Mouse (Mus musculus): ENCODE data around the gene Lrrfip2. TPM values are rescaled to one million over a fixed set of nuclear protein-coding genes. Genes with fewer than 3 reads are reported as not detected.

Gene Lrrfip2
- polyA plus RNA-seq, 3 experiments from 2014 or later = 8.4 to 17.2 (median 17.0) TPM

- peak; percentile 37 for ATAC-seq
Observed at GRCm38 (mm10) chr9:111118252-111118890, 979 bp downstream of the Lrrfip2 start.

DNA sequence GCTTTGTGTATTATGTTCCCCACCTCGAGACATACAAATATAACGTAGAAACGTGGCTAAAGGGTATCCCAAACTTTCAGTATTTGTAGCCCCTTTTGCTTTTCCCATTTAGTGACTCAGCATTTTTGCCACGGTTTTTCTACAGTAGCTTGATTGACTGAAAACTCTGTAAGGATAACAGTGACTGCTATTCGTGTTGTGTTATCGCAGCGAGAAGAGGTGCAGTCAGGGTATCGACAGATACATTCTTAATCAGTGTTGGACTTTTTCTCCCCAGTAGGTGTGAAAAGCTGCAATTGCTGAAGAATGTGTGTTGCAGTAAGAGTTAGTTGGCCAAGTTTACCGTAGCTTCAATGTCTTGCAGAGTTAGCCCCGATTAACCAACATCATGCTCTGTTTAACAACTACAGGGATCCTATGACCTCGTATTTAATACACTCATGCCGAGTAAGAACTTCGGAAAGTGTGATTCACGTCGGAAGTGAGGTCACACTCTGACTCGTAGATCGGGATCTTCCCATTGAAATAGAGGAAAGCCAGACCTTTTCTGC is 1.6 kb downstream of the Lrrfip2 start:
- no peak for ATAC-seq

GRCm38 (mm10) chr9:111122446-111122845 is 5.1 kb downstream of the Lrrfip2 start:
- ATAC-seq = no peak

GRCm38 (mm10) chr9:111123336-111123735 is 5.9 kb downstream of the Lrrfip2 start:
- ATAC-seq = no peak

- ATAC-seq = no peak
Observed at GRCm38 (mm10) chr9:111124440-111124839, 7.0 kb downstream of the Lrrfip2 start.

DNA sequence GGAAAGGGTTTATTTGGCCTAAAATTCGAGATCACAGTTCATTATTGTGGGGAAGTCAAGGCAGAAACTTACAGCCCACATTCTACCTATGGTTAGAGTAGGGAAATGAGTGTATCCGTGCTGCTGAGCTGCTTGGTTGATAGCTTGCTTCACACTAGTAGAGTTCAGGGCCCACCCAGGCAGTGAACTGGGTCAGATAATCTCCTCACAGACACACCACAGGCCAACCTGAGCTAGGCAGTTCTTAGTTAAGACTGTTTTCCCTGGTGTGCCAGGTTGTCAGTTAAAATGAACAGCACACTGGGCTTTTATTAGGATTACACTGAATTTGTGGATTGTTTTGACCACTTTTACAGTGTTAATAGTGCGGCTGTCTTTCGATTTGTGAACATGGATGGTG is 9.3 kb downstream of the Lrrfip2 start:
- ATAC-seq = no peak

DNA sequence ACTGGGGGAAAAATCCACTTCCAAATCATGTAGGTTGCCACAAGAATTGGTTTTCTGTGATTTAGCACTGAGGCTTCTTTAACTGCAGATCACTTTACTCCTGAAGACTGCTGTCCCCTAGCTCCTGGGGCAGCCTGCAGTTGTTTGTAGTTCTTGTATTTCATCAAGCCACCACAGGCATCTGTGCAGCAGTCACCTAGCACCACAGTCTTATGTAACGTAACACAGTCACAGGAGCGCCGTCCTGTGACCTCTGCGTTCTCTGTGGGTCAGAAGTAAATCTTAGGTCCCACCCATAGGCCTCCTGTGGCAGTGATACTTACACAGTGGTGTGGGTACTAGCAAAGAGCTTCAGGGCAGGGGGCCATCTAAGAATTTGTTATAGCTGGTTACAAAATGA is 10.4 kb downstream of the Lrrfip2 start:
- no peak for ATAC-seq

- no peak for ATAC-seq
Observed at GRCm38 (mm10) chr9:111130126-111130525, 12.7 kb downstream of the Lrrfip2 start.

DNA sequence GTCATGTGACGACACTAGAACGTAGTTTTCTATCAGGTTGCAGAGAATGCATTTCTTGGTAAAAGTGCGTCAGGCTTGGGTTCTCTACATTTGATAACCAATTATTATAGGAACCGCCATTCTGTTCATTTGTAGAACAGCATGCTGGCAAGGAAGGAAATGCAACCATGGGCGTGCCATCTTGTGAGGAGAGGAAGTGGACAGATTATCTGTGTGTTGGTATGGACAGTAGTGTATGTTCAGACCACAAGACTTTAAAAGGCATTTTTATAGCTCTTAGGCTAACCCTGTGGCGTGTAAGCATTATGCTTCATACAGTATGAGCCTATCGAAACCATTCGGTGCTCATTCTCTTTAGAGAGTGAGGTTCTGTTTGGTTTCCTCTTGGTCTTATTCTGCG is 20.8 kb downstream of the Lrrfip2 start:
- ATAC-seq = no peak

DNA sequence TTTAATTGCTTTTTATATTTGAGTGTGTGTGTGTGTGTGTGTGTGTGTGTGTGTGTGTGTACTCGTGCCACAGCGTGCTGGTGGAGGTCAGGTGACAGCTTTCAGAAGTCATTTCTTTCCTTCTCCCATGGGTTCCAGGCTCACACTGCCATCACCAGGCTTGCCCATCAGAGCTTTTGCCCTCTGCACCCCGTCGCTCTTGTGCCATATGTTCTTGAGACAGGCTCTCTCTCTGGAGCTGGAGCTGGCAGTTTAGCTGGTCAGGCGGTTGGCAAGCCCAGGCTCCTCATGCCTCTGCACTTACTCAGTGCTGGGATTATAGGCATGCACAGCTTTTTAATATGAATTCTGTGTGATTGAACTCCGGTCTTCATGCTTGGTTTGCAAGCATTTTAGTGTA is 25.3 kb downstream of the Lrrfip2 start:
- ATAC-seq = no peak

GRCm38 (mm10) chr9:111143387-111143786 is 26.0 kb downstream of the Lrrfip2 start:
- ATAC-seq = no peak

DNA sequence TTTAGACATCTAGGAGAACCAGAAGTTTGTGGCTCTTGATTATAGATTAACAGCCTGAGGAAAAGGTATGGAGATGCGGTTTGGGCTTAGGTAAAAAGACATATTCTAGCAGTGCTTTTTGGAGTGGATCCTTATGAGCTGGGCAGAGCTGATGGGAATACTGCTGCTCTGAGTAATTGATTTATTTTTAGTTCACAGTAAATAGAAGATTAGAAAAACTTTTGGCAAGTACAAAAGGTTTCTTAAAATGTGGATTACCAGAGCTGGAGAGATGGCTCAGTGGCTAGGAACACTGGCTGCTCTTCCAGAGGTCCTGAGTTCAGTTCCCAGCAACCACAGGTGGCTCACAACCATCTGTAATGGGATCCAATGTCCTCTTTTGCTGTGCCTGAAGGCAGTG is 27.3 kb downstream of the Lrrfip2 start:
- ATAC-seq = no peak

DNA sequence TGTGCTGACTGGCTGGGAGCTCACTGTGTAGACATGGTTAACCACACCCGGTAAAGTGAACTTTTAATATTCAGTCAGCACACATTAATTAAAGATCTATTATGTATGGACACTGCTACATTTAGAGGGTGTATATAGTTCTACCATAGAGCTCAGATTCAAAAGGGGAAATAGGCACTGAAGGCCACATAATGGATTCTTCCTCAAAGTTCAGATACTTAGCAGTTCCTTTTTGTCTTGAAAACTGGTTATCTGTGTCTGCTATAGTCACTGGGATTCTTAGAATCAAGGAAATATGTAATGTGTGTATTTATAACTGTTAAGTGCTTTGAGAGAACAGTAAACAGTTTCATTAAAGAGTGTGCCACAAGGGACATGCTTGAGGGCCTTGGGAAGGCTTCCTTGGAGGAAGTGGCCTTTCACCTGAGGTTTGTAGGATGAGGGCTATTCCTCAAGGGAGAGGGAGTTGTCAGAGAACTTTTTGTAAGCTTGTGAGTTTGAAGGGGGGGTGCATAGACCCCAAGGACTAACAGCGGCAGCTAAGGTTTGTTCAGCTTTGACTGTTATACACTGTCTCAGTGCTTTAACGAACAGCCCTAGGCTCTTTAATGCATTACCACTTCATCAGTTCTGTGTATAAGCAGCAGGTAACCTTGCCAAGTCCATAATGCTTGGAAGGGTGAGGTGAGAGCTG is 28.3 kb downstream of the Lrrfip2 start:
- no peak for ATAC-seq

GRCm38 (mm10) chr9:111146216-111146798 is 28.9 kb downstream of the Lrrfip2 start:
- peak; percentile 59 for ATAC-seq

GRCm38 (mm10) chr9:111148006-111148405 is 30.6 kb downstream of the Lrrfip2 start:
- peak; percentile 29 for ATAC-seq

- no peak for ATAC-seq
Observed at GRCm38 (mm10) chr9:111148414-111148813, 31.0 kb downstream of the Lrrfip2 start.

- ATAC-seq = no peak
Observed at GRCm38 (mm10) chr9:111149188-111149945, 32.0 kb downstream of the Lrrfip2 start.

DNA sequence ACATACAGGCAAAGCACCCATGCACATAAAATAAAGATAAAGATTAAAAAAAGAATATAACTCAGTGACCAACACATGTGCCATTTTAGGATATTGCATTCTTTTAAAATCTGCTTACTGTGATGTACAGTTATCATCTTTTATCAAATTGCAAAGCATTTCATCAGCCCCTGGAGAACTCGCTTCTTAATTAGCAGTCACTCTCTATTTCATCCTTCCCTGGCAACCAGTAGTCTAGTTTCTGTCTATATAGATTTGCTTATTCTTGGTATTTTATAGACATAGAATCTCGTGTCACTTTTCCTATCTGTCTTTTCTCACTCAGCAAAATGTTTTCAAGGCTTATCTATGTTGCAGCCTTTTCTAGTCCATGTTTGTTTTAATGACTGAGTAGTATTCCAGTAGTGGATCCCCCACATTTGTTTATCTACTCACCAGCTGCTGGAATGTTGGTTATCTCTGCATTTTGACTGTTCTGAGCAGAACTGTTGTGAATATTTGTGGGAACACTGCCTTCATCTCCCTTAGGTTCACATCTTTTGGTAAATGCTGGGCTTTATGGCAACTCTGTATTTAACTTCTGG is 35.0 kb downstream of the Lrrfip2 start:
- ATAC-seq = no peak

DNA sequence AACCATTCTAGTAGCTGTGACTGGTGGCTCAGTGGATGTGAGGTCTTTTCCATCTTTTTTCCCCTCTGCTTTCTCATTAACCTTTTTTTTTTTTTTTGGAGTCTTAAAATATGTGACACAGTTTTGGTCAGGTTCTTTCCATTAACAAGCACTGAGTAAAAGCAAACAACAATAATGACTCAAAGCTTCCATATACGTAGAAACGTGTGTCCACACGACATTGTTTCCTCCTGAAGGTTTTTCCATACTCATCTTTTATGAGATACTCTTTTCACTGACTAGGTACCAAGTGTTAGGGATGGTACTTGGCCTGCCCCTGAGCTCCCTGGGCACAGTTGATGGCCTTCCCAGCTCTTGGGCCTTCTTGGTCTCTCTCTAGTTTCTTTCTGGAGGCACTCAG is 35.6 kb downstream of the Lrrfip2 start:
- ATAC-seq = peak; percentile 51

DNA sequence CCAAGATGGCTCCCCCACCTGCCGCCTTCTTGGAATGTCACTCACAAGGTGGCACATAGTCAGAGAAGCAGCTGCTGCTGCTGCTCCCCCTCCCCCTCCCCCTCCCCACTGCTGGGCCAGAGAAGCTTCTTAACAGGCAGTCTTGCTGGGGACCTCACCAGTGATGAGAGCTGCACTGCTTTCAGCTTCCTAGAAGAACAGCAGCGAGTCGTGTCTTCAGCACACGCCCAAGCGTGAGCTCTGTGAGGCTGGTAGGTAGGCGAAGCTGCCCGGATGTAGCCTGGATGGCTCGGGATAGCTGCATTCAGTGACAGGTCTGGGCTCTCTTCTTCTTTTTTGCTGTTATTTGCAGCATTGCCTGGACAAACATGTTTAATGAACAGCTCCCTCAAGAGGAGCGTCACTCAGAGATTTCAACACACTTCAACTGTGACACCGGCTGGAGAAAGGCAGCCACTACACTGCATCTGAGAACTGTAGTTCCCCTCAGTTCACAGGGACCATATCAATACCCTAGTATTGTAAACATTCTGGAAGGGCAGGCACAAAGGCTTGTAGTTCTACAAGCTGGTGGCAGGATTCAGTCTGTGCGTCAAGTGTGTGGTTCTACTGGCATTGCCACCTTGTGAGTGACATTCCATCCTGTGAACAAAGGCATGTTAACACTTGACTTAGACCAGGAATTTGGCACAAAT is 38.5 kb downstream of the Lrrfip2 start:
- no peak for ATAC-seq

GRCm38 (mm10) chr9:111159562-111159961 is 42.2 kb downstream of the Lrrfip2 start:
- no peak for ATAC-seq

DNA sequence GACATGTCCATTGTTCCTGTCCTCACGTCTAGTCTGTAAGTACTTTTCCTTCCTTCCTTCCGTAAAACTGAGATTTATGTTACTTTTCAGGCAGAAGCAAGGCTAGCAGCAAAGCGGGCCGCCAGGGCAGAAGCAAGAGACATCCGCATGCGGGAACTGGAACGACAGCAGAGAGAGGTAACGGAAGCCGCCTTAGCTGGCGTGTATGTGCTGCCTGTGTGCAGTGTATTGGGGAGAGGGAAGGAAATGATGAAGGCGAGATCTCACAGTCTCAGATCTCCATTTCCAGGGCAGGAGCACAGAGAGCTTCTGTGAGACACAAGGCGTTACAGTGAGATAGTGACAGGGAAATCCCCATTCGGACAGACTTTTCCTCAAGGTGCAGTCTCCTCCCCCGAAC is 43.8 kb downstream of the Lrrfip2 start:
- ATAC-seq = no peak
